In genomic region chr17:32267617-32268016, GRCm38 (mm10) we compare ENCODE assay signal across 26 mouse cellular contexts. TPM values are rescaled to one million over a fixed set of nuclear protein-coding genes. Genes with fewer than 3 reads are reported as not detected.
DNase-seq lines count a peak whose midpoint lies in the region; ATAC-seq and TF ChIP-seq lines count a peak whose summit lies in the region.
"Had no signal": no experiment of that assay in that cellular context is flagged by ENCODE, and none has a peak within 500 bp of the region (broad histone marks: within the 10 kb centered on the region; RNA-seq: fewer than 3 reads in every experiment).

No protein-coding gene starts in this region.

- no peak for DNase-seq in hindbrain, postnatal 0 days (ENCODE audit: low spot score)
- no peak for DNase-seq in hindbrain, embryonic 10.5 days (ENCODE audit: low spot score)
- peak; percentile 85 for DNase-seq in MEL (ENCODE audit: low read depth, low spot score)
- DNase-seq in kidney, adult 8-10 months = no peak
- DNase-seq in adrenal gland, postnatal 25 days = no peak
- DNase-seq: adrenal gland, postnatal 36 days; cerebellum, adult 2 months; cerebellum, postnatal 14 days; gastrocnemius, postnatal 36 days; heart, postnatal 14 days; kidney, adult 9 months; kidney, postnatal 10 days; layer of hippocampus, adult 9-11 months; liver; lung, adult 2 months; lung, postnatal 10 days; retina, postnatal 1 day; right cerebral cortex, postnatal 14 days; thymus, postnatal 4 days had no signal

- peak in 1 of 2 experiments; percentile 51; a peak in 2 of 4 replicates for TF ChIP-seq EP300 in MEL (IDR thresholded peaks at IDR 0.05; ENCODE audit: low read depth in 1 of 2, low read length in 2 of 2)

- TF ChIP-seq POLR2A in MEL (IDR thresholded peaks at IDR 0.05; ENCODE audit: control insufficient read depth in 1 of 2, insufficient read depth in 1 of 2, low read depth in 1 of 2, low read length in 2 of 2, poor library complexity in 1 of 2) = no peak

- no peaks in the 10 kb centered on the region for H3K9me3 ChIP-seq in hindbrain, postnatal 0 days (ENCODE audit: low read length)
- no peaks in the 10 kb centered on the region for H3K9me3 ChIP-seq in hindbrain, embryonic 10.5 days
- no peaks in the 10 kb centered on the region for H3K9me3 ChIP-seq in MEL (replicated peaks; ENCODE audit: insufficient read depth, low read length)
- H3K9me3 ChIP-seq: heart, embryonic 10.5 days; hindbrain, embryonic 12.5 days; midbrain, embryonic 12.5 days had no signal

- no peak overlapping the region for H3K9ac ChIP-seq in hindbrain, postnatal 0 days (replicated peaks; ENCODE audit: low read length)
- no peak overlapping the region for H3K9ac ChIP-seq in MEL (ENCODE audit: control insufficient read depth, low read depth, low read length, poor library complexity, severe bottlenecking)
- H3K9ac ChIP-seq: hindbrain, embryonic 12.5 days; liver, embryonic 14.5 days; midbrain, embryonic 12.5 days had no signal

- 95% methylated on average over 1 of the region's 1 CpGs for WGBS in hindbrain, postnatal 0 days
- WGBS in hindbrain, embryonic 10.5 days = 93% methylated on average over 1 of the region's 1 CpGs

- H3K4me3 ChIP-seq in hindbrain, postnatal 0 days (ENCODE audit: low read length) = no peak overlapping the region
- no peak overlapping the region for H3K4me3 ChIP-seq in hindbrain, embryonic 10.5 days
- no peak overlapping the region for H3K4me3 ChIP-seq in MEL (ENCODE audit: control insufficient read depth in 1 of 2, insufficient read depth in 1 of 2, low read depth in 2 of 2, low read length in 2 of 2)
- H3K4me3 ChIP-seq: heart, embryonic 10.5 days; hindbrain, embryonic 12.5 days; midbrain, embryonic 12.5 days had no signal

- no peak for TF ChIP-seq RAD21 in MEL (IDR thresholded peaks at IDR 0.05; ENCODE audit: low read depth, low read length)

- ATAC-seq in hindbrain, postnatal 0 days = no peak
- ATAC-seq in common myeloid progenitor, adult 5-6 weeks (replicated peaks; ENCODE audit: low read depth, poor library complexity, severe bottlenecking) = peak; percentile 72
- ATAC-seq: forebrain, embryonic 14.5 days; intestine, embryonic 16.5 days had no signal

- H3K36me3 ChIP-seq in hindbrain, postnatal 0 days (ENCODE audit: insufficient read depth, low read length) = no peaks in the 10 kb centered on the region
- H3K36me3 ChIP-seq in hindbrain, embryonic 10.5 days = peaks cover 25% of the 10 kb centered on the region; the same call in 1 of the 2 replicates
- peaks cover 18 to 40% of the 10 kb centered on the region in 2 experiments for H3K36me3 ChIP-seq in MEL (ENCODE audit: control insufficient read depth in 1 of 2, insufficient read depth in 2 of 2, low read length in 2 of 2)
- H3K36me3 ChIP-seq: heart, embryonic 10.5 days; hindbrain, embryonic 12.5 days had no signal

- peaks cover 78% of the 10 kb centered on the region for H3K79me2 ChIP-seq in MEL (ENCODE audit: control insufficient read depth, insufficient read depth, low read length, poor library complexity)

- H3K27ac ChIP-seq in hindbrain, postnatal 0 days = 0 out of 2 replicates have a peak overlapping the region, but pooled peaks have one; percentile 45
- no peak overlapping the region for H3K27ac ChIP-seq in hindbrain, embryonic 10.5 days
- peak overlapping the region; percentile 47 for H3K27ac ChIP-seq in MEL (ENCODE audit: control insufficient read depth, low read depth, low read length)
- H3K27ac ChIP-seq: heart, embryonic 10.5 days; hindbrain, embryonic 12.5 days; liver, embryonic 14.5 days; midbrain, embryonic 12.5 days had no signal

- no peak for TF ChIP-seq CTCF in hindbrain, postnatal 0 days (IDR thresholded peaks at IDR 0.05; ENCODE audit: low read depth)
- TF ChIP-seq CTCF in MEL (IDR thresholded peaks at IDR 0.05 in 2 of 3, conservative IDR thresholded peaks at IDR 0.05 in 1 of 3; ENCODE audit: control insufficient read depth in 1 of 3, insufficient read depth in 1 of 3, low read depth in 2 of 3, low read length in 3 of 3, poor library complexity in 1 of 3, severe bottlenecking in 1 of 3) = no peak

- H3K4me2 ChIP-seq in hindbrain, postnatal 0 days (ENCODE audit: low read depth, low read length) = no peak overlapping the region
- H3K4me2 ChIP-seq: hindbrain, embryonic 12.5 days; midbrain, embryonic 12.5 days had no signal

- H3K27me3 ChIP-seq in hindbrain, postnatal 0 days (ENCODE audit: insufficient read depth, low read length) = no peaks in the 10 kb centered on the region
- no peaks in the 10 kb centered on the region for H3K27me3 ChIP-seq in hindbrain, embryonic 10.5 days (ENCODE audit: insufficient read depth, poor library complexity, severe bottlenecking)
- H3K27me3 ChIP-seq in MEL (ENCODE audit: control insufficient read depth in 1 of 2, insufficient read depth in 2 of 2, low read length in 2 of 2) = no peaks in the 10 kb centered on the region
- H3K27me3 ChIP-seq: hindbrain, embryonic 12.5 days; midbrain, embryonic 12.5 days had no signal

- H3K4me1 ChIP-seq in hindbrain, postnatal 0 days (ENCODE audit: insufficient read depth, low read length) = peaks cover 5% of the 10 kb centered on the region; the same call in 1 of the 2 replicates
- no peaks in the 10 kb centered on the region for H3K4me1 ChIP-seq in hindbrain, embryonic 10.5 days (replicated peaks)
- peaks cover 20 to 26% of the 10 kb centered on the region in 2 experiments for H3K4me1 ChIP-seq in MEL (ENCODE audit: control insufficient read depth in 1 of 2, insufficient read depth in 2 of 2, low read length in 2 of 2)
- H3K4me1 ChIP-seq: hindbrain, embryonic 12.5 days; midbrain, embryonic 12.5 days had no signal

TF ChIP-seq in MEL, 35 proteins besides CTCF, POLR2A, EP300 and RAD21 (continues in another document):
- no peak for TF ChIP-seq USF2 (IDR thresholded peaks at IDR 0.05; ENCODE audit: borderline replicate concordance in 1 of 2, insufficient read depth in 1 of 2, low read depth in 1 of 2, low read length in 2 of 2)
- TF ChIP-seq TAL1 (IDR thresholded peaks at IDR 0.05; ENCODE audit: low read length) = peak; percentile 50
- no peak for TF ChIP-seq BHLHE40 (IDR thresholded peaks at IDR 0.05; ENCODE audit: borderline replicate concordance, low read depth, low read length)
- TF ChIP-seq MYB (IDR thresholded peaks at IDR 0.05; ENCODE audit: low read depth, low read length) = no peak
- no peak for TF ChIP-seq KAT2A (conservative IDR thresholded peaks at IDR 0.05; ENCODE audit: low read depth, low read length)
- no peak for TF ChIP-seq HCFC1 (IDR thresholded peaks at IDR 0.05; ENCODE audit: low read depth, low read length)
- no peak for TF ChIP-seq MAX (IDR thresholded peaks at IDR 0.05; ENCODE audit: low read length)
- peak; percentile 65 for TF ChIP-seq ETS1 (IDR thresholded peaks at IDR 0.05; ENCODE audit: low read depth, low read length)
- no peak for TF ChIP-seq MAZ (IDR thresholded peaks at IDR 0.05; ENCODE audit: low read depth, low read length)
- no peak for TF ChIP-seq SMC3 (IDR thresholded peaks at IDR 0.05; ENCODE audit: low read depth, low read length)
- no peak for TF ChIP-seq ELF1 (IDR thresholded peaks at IDR 0.05; ENCODE audit: low read depth, low read length)
- no peak for TF ChIP-seq NELFE (IDR thresholded peaks at IDR 0.05; ENCODE audit: low read depth, low read length)
- no peak for TF ChIP-seq POLR2AphosphoS2 (IDR thresholded peaks at IDR 0.05; ENCODE audit: low read length)
- no peak for TF ChIP-seq UBTF (IDR thresholded peaks at IDR 0.05; ENCODE audit: borderline replicate concordance, insufficient read depth, low read depth, low read length)
- TF ChIP-seq E2F4 (IDR thresholded peaks at IDR 0.05; ENCODE audit: borderline replicate concordance, low read depth, low read length) = no peak
- TF ChIP-seq CHD2 (IDR thresholded peaks at IDR 0.05; ENCODE audit: low read length) = no peak
- TF ChIP-seq SIN3A (IDR thresholded peaks at IDR 0.05; ENCODE audit: low read length) = 0 out of 2 replicates have a peak, but pooled peaks have one; percentile 34
- no peak for TF ChIP-seq CHD1 (IDR thresholded peaks at IDR 0.05; ENCODE audit: low read depth, low read length)
- TF ChIP-seq RCOR1 (IDR thresholded peaks at IDR 0.05; ENCODE audit: low read depth, low read length) = no peak
- no peak for TF ChIP-seq GABPA (IDR thresholded peaks at IDR 0.05; ENCODE audit: low read depth, low read length)
- TF ChIP-seq NRF1 (IDR thresholded peaks at IDR 0.05; ENCODE audit: insufficient read depth, low read depth, low read length, poor library complexity, severe bottlenecking) = no peak
- no peak for TF ChIP-seq ZC3H11A (IDR thresholded peaks at IDR 0.05; ENCODE audit: low read depth, low read length)
- TF ChIP-seq USF1 (IDR thresholded peaks at IDR 0.05; ENCODE audit: low read depth, low read length) = no peak
- TF ChIP-seq ZKSCAN1 (IDR thresholded peaks at IDR 0.05; ENCODE audit: low read depth, low read length) = no peak
- TF ChIP-seq MEF2A (IDR thresholded peaks at IDR 0.05; ENCODE audit: extremely low read depth, insufficient replicate concordance, low read depth, low read length, poor library complexity, severe bottlenecking) = no peak
- no peak for TF ChIP-seq JUND (IDR thresholded peaks at IDR 0.05; ENCODE audit: low read depth, low read length)
- no peak for TF ChIP-seq MYC (IDR thresholded peaks at IDR 0.05; ENCODE audit: low read depth, low read length)

RNA-seq across cellular contexts. Expression of gene Brd4, which starts 16.9 kb away (rescaled TPM):
- 34.3 and 46.5 TPM in 2 replicates for total RNA-seq in hindbrain, postnatal 0 days (2014; rRNA removed)
- polyA plus RNA-seq in hindbrain, postnatal 0 days (2015; fragmentation: Nextera tagmentation; extraction: Ambion mirVana) = 60.8 and 73.8 TPM in 2 replicates
- 113 and 134 TPM in 2 replicates for polyA plus RNA-seq in hindbrain, embryonic 10.5 days (2016; fragmentation: Nextera tagmentation; extraction: Ambion mirVana)
- total RNA-seq in MEL (2012; rRNA removed) = 12.3 and 18.3 TPM in 2 replicates
- polyA plus RNA-seq in MEL (2012; ENCODE audit: insufficient read depth in 1 of 2, insufficient read length in 2 of 2, low read depth in 1 of 2, low replicate concordance in 2 of 2, missing spikeins in 1 of 2) = 10 to 100 TPM in 1 of 2 experiments, not detected in 1; 91.4 TPM
- 22.5 and 58.5 TPM in 2 replicates for total RNA-seq in common myeloid progenitor, adult 5-6 weeks (2017)
- 122 and 143 TPM in 2 replicates for total RNA-seq in adrenal gland, postnatal 25 days (2021)

RNA-seq across cellular contexts. Expression of gene Akap8, which starts 53.4 kb away (rescaled TPM):
- 94.4 and 108 TPM in 2 replicates for total RNA-seq in hindbrain, postnatal 0 days (2014; rRNA removed)
- 66.4 and 75.2 TPM in 2 replicates for polyA plus RNA-seq in hindbrain, postnatal 0 days (2015; fragmentation: Nextera tagmentation; extraction: Ambion mirVana)
- polyA plus RNA-seq in hindbrain, embryonic 10.5 days (2016; fragmentation: Nextera tagmentation; extraction: Ambion mirVana) = 114 and 133 TPM in 2 replicates
- total RNA-seq in MEL (2012; rRNA removed) = 80.3 and 101 TPM in 2 replicates
- polyA plus RNA-seq in MEL (2012; ENCODE audit: insufficient read depth in 1 of 2, insufficient read length in 2 of 2, low read depth in 1 of 2, low replicate concordance in 2 of 2, missing spikeins in 1 of 2) = 100 to 1,000 TPM in 1 of 2 experiments, 10 to 100 TPM in 1; 77.9 to 127 TPM
- total RNA-seq in common myeloid progenitor, adult 5-6 weeks (2017) = 146 and 161 TPM in 2 replicates
- 85.2 and 89.0 TPM in 2 replicates for total RNA-seq in adrenal gland, postnatal 25 days (2021)
